9 mouse cellular contexts compared by ENCODE assay signal in genomic region chr8:114541132-114541531, GRCm38 (mm10).
DNase-seq lines count a peak whose midpoint lies in the region; ATAC-seq lines count a peak whose summit lies in the region.
"Had no signal": no experiment of that assay in that cellular context is flagged by ENCODE, and none has a peak within 500 bp of the region (broad histone marks: within the 10 kb centered on the region; RNA-seq: fewer than 3 reads in every experiment).

No protein-coding gene starts in this region.

- no peaks in the 10 kb centered on the region for H3K27me3 ChIP-seq in midbrain, embryonic 14.5 days (ENCODE audit: control insufficient read depth, insufficient read depth, low read length)
- H3K27me3 ChIP-seq in midbrain, embryonic 16.5 days (ENCODE audit: control insufficient read depth, insufficient read depth, low read depth, low read length), result no peaks in the 10 kb centered on the region

- H3K4me3 ChIP-seq in midbrain, embryonic 14.5 days (replicated peaks; ENCODE audit: low read depth, low read length), result no peak overlapping the region
- H3K4me3 ChIP-seq in midbrain, embryonic 16.5 days (ENCODE audit: low read depth, low read length), result no peak overlapping the region
- H3K4me3 ChIP-seq: embryonic facial prominence, embryonic 15.5 days had no signal

- no peak for ATAC-seq in midbrain, embryonic 14.5 days (ENCODE audit: low FRiP score, low TSS enrichment)
- ATAC-seq in midbrain, embryonic 16.5 days, result no peak
- peak; percentile 69 for ATAC-seq in common myeloid progenitor, adult 5-6 weeks (replicated peaks; ENCODE audit: low read depth, poor library complexity, severe bottlenecking)

- intact Hi-C loops in heart, postnatal 36 days (cut with DNase I), result loop anchor here (1.0 to 2.0 kb wide), 5 partner anchors 88 to 1898 kb away; no protein-coding TSS in a partner anchor

- no peaks in the 10 kb centered on the region for H3K36me3 ChIP-seq in midbrain, embryonic 14.5 days (ENCODE audit: control insufficient read depth, insufficient read depth, low read length)
- H3K36me3 ChIP-seq in midbrain, embryonic 16.5 days (ENCODE audit: control insufficient read depth, insufficient read depth, low read length), result no peaks in the 10 kb centered on the region
- H3K36me3 ChIP-seq: embryonic facial prominence, embryonic 15.5 days had no signal

- no peaks in the 10 kb centered on the region for H3K9me3 ChIP-seq in midbrain, embryonic 14.5 days (ENCODE audit: control insufficient read depth, low read length)
- no peaks in the 10 kb centered on the region for H3K9me3 ChIP-seq in midbrain, embryonic 16.5 days (replicated peaks; ENCODE audit: control insufficient read depth, low read length, poor library complexity, severe bottlenecking)
- H3K9me3 ChIP-seq: embryonic facial prominence, embryonic 15.5 days had no signal

- no peak overlapping the region for H3K4me2 ChIP-seq in midbrain, embryonic 14.5 days (ENCODE audit: low read length)
- H3K4me2 ChIP-seq in midbrain, embryonic 16.5 days (ENCODE audit: low read length), result no peak overlapping the region
- H3K4me2 ChIP-seq: embryonic facial prominence, embryonic 15.5 days had no signal

- H3K27ac ChIP-seq in midbrain, embryonic 14.5 days (replicated peaks; ENCODE audit: low read depth, low read length), result no peak overlapping the region
- no peak overlapping the region for H3K27ac ChIP-seq in midbrain, embryonic 16.5 days (ENCODE audit: low read length)
- H3K27ac ChIP-seq: embryonic facial prominence, embryonic 15.5 days had no signal

- no peaks in the 10 kb centered on the region for H3K4me1 ChIP-seq in midbrain, embryonic 14.5 days (ENCODE audit: control insufficient read depth, insufficient read depth, low read length)
- H3K4me1 ChIP-seq in midbrain, embryonic 16.5 days (ENCODE audit: control insufficient read depth, insufficient read depth, low read length), result no peaks in the 10 kb centered on the region
- H3K4me1 ChIP-seq: embryonic facial prominence, embryonic 15.5 days had no signal

- 8% methylated on average over 3 of the region's 3 CpGs for WGBS in midbrain, embryonic 14.5 days
- WGBS in midbrain, embryonic 16.5 days, result 4% methylated on average over 3 of the region's 3 CpGs

- peak; percentile 79 for DNase-seq in midbrain, embryonic 14.5 days
- DNase-seq in T-cell, adult 2 months (ENCODE audit: low spot score), result peak; percentile 4
- peak; percentile 34 to 39 for DNase-seq in heart, postnatal 36 days
- DNase-seq in left cerebral cortex, adult 11 months (ENCODE audit: low spot score), result peak; percentile 29
- peak; percentile 86 for DNase-seq in retina, embryonic 14.5 days (ENCODE audit: low spot score)
- no peak for DNase-seq in ovary, postnatal 10 days (ENCODE audit: low spot score)

- H3K9ac ChIP-seq in midbrain, embryonic 14.5 days (replicated peaks; ENCODE audit: low read length), result no peak overlapping the region
- H3K9ac ChIP-seq in midbrain, embryonic 16.5 days (ENCODE audit: low read depth, low read length), result no peak overlapping the region
- H3K9ac ChIP-seq: embryonic facial prominence, embryonic 15.5 days had no signal
